Mouse (Mus musculus) hindbrain, embryonic 12.5 days (tissue): ENCODE data around the gene Npvf. TPM values are rescaled to one million over a fixed set of nuclear protein-coding genes. Genes with fewer than 3 reads are reported as not detected.
"Not testable (repeated sequence)": the region's sequence is repeated elsewhere in the genome, so short reads cannot be mapped to it uniquely, and the experiment has no call there.

Experiments used
- ATAC-seq: fragments of 200-750 bp; cut with Nextera tagmentation; 2 replicates; pipeline ENCODE4 v1.8.0; 2017; ENCODE audit warnings: moderate TSS enrichment; ENCODE audit not compliant: low FRiP score
- H3K27ac ChIP-seq: fragments of 300-500 bp; sonication (generic); 2 replicates; pipeline ENCODE4 v1.5.1; 2016; ENCODE audit warnings: mild to moderate bottlenecking
- H3K27me3 ChIP-seq: fragments of 300-500 bp; sonication (generic); 2 replicates; pipeline ENCODE4 v1.6.1; 2016; ENCODE audit warnings: mild to moderate bottlenecking
- H3K36me3 ChIP-seq: fragments of 300-500 bp; sonication (generic); 2 replicates; pipeline ENCODE4 v1.6.1; 2016; ENCODE audit warnings: mild to moderate bottlenecking
- H3K4me1 ChIP-seq: fragments of 300-500 bp; sonication (generic); 2 replicates; pipeline ENCODE4 v1.6.1; 2016
- H3K4me2 ChIP-seq: fragments of 300-500 bp; sonication (generic); replicated peaks from 2 replicates; pipeline ENCODE4 v1.6.1; 2016; ENCODE audit warnings: mild to moderate bottlenecking
- H3K4me3 ChIP-seq: fragments of 300-500 bp; sonication (generic); 2 replicates; pipeline ENCODE4 v1.5.1; 2016; ENCODE audit warnings: mild to moderate bottlenecking
- H3K9ac ChIP-seq: fragments of 300-500 bp; sonication (generic); 2 replicates; pipeline ENCODE4 v1.6.1; 2016; ENCODE audit warnings: mild to moderate bottlenecking, moderate library complexity
- H3K9me3 ChIP-seq: fragments of 300-500 bp; sonication (generic); replicated peaks from 2 replicates; pipeline ENCODE4 v1.6.1; 2016; ENCODE audit warnings: mild to moderate bottlenecking
- WGBS: fragments of 180-500 bp; shearing (Covaris S2); methylation state at CpG from one replicate; pipeline ENCODE4 v1.1.7; 2016; 5-methylcytosine and 5-hydroxymethylcytosine counted together
- polyA plus RNA-seq: library from polyadenylated mRNA; unstranded; fragments of >200 nt; fragmentation: Nextera tagmentation; extraction: Ambion mirVana; gene quantifications from 2 replicates; pipeline ENCODE4 v1.2.1, GENCODE M21; 2016

The Npvf gene
- polyA plus RNA-seq, 1 experiment from 2014 or later: not detected

GRCm38 (mm10) chr6:50662925-50663583 lies 8.8 kb upstream of the Npvf start:
- H3K9ac ChIP-seq: no peak overlapping the region
- no peaks in the 10 kb centered on the region for H3K27me3 ChIP-seq
- ATAC-seq: no peak
- no peaks in the 10 kb centered on the region for H3K4me1 ChIP-seq
- no peak overlapping the region for H3K4me3 ChIP-seq
- no peak overlapping the region for H3K27ac ChIP-seq
- H3K9me3 ChIP-seq: no peaks in the 10 kb centered on the region
- no peaks in the 10 kb centered on the region for H3K36me3 ChIP-seq
- H3K4me2 ChIP-seq: no peak overlapping the region
- 78% methylated on average over 12 of the region's 12 CpGs for WGBS

GRCm38 (mm10) chr6:50661729-50662128 lies 7.5 kb upstream of the Npvf start:
- Histone ChIP-seq H3K4me2 (no peak overlapping the region), H3K9me3 (no peaks in the 10 kb centered on the region), H3K36me3 (no peaks in the 10 kb centered on the region), H3K27ac (no peak overlapping the region), H3K4me1 (no peaks in the 10 kb centered on the region), H3K4me3 (no peak overlapping the region), H3K9ac (no peak overlapping the region), H3K27me3 (no peaks in the 10 kb centered on the region)
- WGBS: 74% methylated on average over 7 of the region's 7 CpGs
- no peak for ATAC-seq

- ATAC-seq: no peak
- H3K4me3 ChIP-seq: no peak overlapping the region
- no peaks in the 10 kb centered on the region for H3K36me3 ChIP-seq
- no peaks in the 10 kb centered on the region for H3K27me3 ChIP-seq
- WGBS: 74% methylated on average over 3 of the region's 3 CpGs
- H3K4me1 ChIP-seq: no peaks in the 10 kb centered on the region
- no peaks in the 10 kb centered on the region for H3K9me3 ChIP-seq
- H3K4me2 ChIP-seq: no peak overlapping the region
- H3K9ac ChIP-seq: no peak overlapping the region
- no peak overlapping the region for H3K27ac ChIP-seq
These were observed 4.2 kb upstream of the Npvf start for GRCm38 (mm10) chr6:50658466-50658865.

- Histone ChIP-seq H3K4me2 (no peak overlapping the region), H3K27me3 (no peaks in the 10 kb centered on the region), H3K9ac (no peak overlapping the region), H3K4me1 (no peaks in the 10 kb centered on the region), H3K36me3 (no peaks in the 10 kb centered on the region), H3K9me3 (no peaks in the 10 kb centered on the region), H3K4me3 (no peak overlapping the region), H3K27ac (no peak overlapping the region)
- ATAC-seq: no peak
- WGBS: 87% methylated on average over 5 of the region's 5 CpGs
These were observed 3.8 kb upstream of the Npvf start for GRCm38 (mm10) chr6:50658018-50658417.

- Histone ChIP-seq H3K4me2 (no peak overlapping the region), H3K4me3 (no peak overlapping the region), H3K9ac (no peak overlapping the region), H3K36me3 (no peaks in the 10 kb centered on the region), H3K4me1 (no peaks in the 10 kb centered on the region), H3K9me3 (no peaks in the 10 kb centered on the region), H3K27ac (no peak overlapping the region), H3K27me3 (no peaks in the 10 kb centered on the region)
- 96% methylated on average over 1 of the region's 1 CpGs for WGBS
- no peak for ATAC-seq
These were observed 2.2 kb upstream of the Npvf start for GRCm38 (mm10) chr6:50656426-50656825.

GRCm38 (mm10) chr6:50655925-50656324 lies 1.7 kb upstream of the Npvf start:
- Histone ChIP-seq H3K36me3 (no peaks in the 10 kb centered on the region), H3K4me2 (no peak overlapping the region), H3K9ac (no peak overlapping the region), H3K27me3 (no peaks in the 10 kb centered on the region), H3K4me3 (no peak overlapping the region), H3K9me3 (no peaks in the 10 kb centered on the region), H3K27ac (no peak overlapping the region), H3K4me1 (no peaks in the 10 kb centered on the region)
- 89% methylated on average over 3 of the region's 3 CpGs for WGBS
- ATAC-seq: no peak

- H3K36me3 ChIP-seq: no peaks in the 10 kb centered on the region
These were observed 6.6 kb downstream of the Npvf start for GRCm38 (mm10) chr6:50647656-50648055.

GRCm38 (mm10) chr6:50646659-50647058 lies 7.6 kb downstream of the Npvf start:
- Histone ChIP-seq H3K9ac (no peak overlapping the region), H3K4me3 (no peak overlapping the region)

More at GRCm38 (mm10) chr6:50647656-50648055, 6.6 kb downstream of the Npvf start:
- 78% methylated on average over 6 of the region's 6 CpGs for WGBS
- Histone ChIP-seq H3K4me2 (no peak overlapping the region), H3K4me1 (peaks cover 7% of the 10 kb centered on the region), H3K27ac (no peak overlapping the region), H3K9me3 (no peaks in the 10 kb centered on the region), H3K9ac (no peak overlapping the region), H3K27me3 (no peaks in the 10 kb centered on the region), H3K4me3 (no peak overlapping the region)
- no peak for ATAC-seq

GRCm38 (mm10) chr6:50644701-50645100 lies 9.5 kb downstream of the Npvf start:
- Histone ChIP-seq H3K9ac (no peak overlapping the region), H3K4me3 (no peak overlapping the region), H3K27ac (no peak overlapping the region), H3K4me1 (peaks cover 10% of the 10 kb centered on the region), H3K9me3 (no peaks in the 10 kb centered on the region), H3K4me2 (no peak overlapping the region), H3K36me3 (no peaks in the 10 kb centered on the region), H3K27me3 (no peaks in the 10 kb centered on the region)
- WGBS: 74% methylated on average over 3 of the region's 3 CpGs
- ATAC-seq: no peak

More at GRCm38 (mm10) chr6:50646659-50647058, 7.6 kb downstream of the Npvf start:
- no peak for ATAC-seq
- no peak overlapping the region for H3K4me2 ChIP-seq
- H3K27me3 ChIP-seq: no peaks in the 10 kb centered on the region
- H3K4me1 ChIP-seq: peaks cover 10% of the 10 kb centered on the region
- H3K9me3 ChIP-seq: no peaks in the 10 kb centered on the region
- WGBS: 47% methylated on average over 3 of the region's 3 CpGs
- no peak overlapping the region for H3K27ac ChIP-seq
- H3K36me3 ChIP-seq: no peaks in the 10 kb centered on the region

GRCm38 (mm10) chr6:50641898-50642297 lies 12.3 kb downstream of the Npvf start:
- no peaks in the 10 kb centered on the region for H3K9me3 ChIP-seq
- no peak overlapping the region for H3K9ac ChIP-seq
- no peaks in the 10 kb centered on the region for H3K36me3 ChIP-seq
- no peak overlapping the region for H3K4me2 ChIP-seq
- no peaks in the 10 kb centered on the region for H3K27me3 ChIP-seq
- H3K4me3 ChIP-seq: no peak overlapping the region
- H3K4me1 ChIP-seq: peaks cover 10% of the 10 kb centered on the region
- no peak overlapping the region for H3K27ac ChIP-seq
- WGBS: 70% methylated on average over 5 of the region's 5 CpGs
- ATAC-seq: no peak

GRCm38 (mm10) chr6:50640377-50640776 lies 13.9 kb downstream of the Npvf start:
- Histone ChIP-seq H3K4me1 (peaks cover 10% of the 10 kb centered on the region), H3K36me3 (no peaks in the 10 kb centered on the region), H3K4me2 (no peak overlapping the region), H3K4me3 (no peak overlapping the region), H3K27ac (no peak overlapping the region), H3K9me3 (no peaks in the 10 kb centered on the region), H3K27me3 (no peaks in the 10 kb centered on the region), H3K9ac (no peak overlapping the region)
- no peak for ATAC-seq
- WGBS: 86% methylated on average over 4 of the region's 4 CpGs

GRCm38 (mm10) chr6:50639656-50640055 lies 14.6 kb downstream of the Npvf start:
- WGBS: 47% methylated on average over 2 of the region's 2 CpGs
- no peaks in the 10 kb centered on the region for H3K36me3 ChIP-seq

GRCm38 (mm10) chr6:50626170-50626569 lies 28.1 kb downstream of the Npvf start:
- 66% methylated on average over 2 of the region's 2 CpGs for whole genome bisulfite sequencing
- not testable (repeated sequence) for H3K36me3 ChIP-seq, H3K4me1 ChIP-seq, H3K9me3 ChIP-seq, H3K27ac ChIP-seq, H3K4me3 ChIP-seq, H3K27me3 ChIP-seq, H3K4me2 ChIP-seq, H3K9ac ChIP-seq, ATAC-seq

More at GRCm38 (mm10) chr6:50639656-50640055, 14.6 kb downstream of the Npvf start:
- H3K27ac ChIP-seq: no peak overlapping the region
- no peaks in the 10 kb centered on the region for H3K27me3 ChIP-seq
- H3K4me3 ChIP-seq: no peak overlapping the region
- H3K4me2 ChIP-seq: no peak overlapping the region
- no peak overlapping the region for H3K9ac ChIP-seq
- no peak for ATAC-seq
- peaks cover 10% of the 10 kb centered on the region for H3K4me1 ChIP-seq
- no peaks in the 10 kb centered on the region for H3K9me3 ChIP-seq
